In the genomic region with DNA sequence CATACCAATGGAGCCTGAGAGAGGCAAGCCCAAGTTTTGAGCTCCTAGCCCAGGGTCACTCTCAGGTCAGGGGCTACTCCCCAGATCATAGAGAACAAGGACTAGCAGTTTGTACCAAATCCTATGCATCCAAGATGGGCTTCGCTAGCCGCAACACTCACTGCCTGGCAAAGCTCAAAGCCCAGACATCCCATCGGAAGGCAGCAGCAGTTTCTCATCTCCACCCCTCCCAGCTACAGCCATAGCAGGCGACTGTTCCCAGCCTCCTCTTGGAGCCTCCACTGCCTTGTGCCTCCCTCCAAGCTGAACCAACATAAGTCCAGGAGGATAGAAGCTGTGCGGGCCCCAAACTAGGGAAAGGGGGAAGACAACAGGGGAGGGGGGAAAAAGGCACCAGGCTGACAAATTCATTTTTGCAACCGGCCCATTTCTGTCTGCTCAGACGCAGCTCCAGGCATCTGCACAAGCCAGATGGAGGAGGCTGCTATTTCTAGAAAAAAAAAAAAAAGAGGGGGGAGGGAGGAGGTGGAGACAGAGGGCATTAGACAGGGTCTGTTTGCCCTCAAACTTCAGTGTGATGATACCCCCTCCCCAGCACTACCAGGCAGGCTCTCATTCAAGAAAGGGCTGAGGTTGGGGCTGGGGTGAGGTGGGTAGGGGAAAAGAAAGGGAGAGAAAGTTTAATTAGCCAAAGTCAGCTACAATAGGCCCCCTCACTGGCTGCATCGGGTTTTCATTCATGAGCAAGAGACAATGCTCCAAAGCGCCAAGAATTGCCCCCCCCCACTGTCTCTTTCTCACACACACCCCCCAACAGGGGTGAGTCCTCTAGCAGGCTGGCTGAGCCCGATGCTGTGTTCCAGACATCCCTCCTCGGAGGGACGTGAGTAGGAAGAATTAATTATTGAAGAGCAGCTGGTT, we compare ENCODE assay signal across 9 mouse cellular contexts. TPM values are rescaled to one million over a fixed set of nuclear protein-coding genes. Genes with fewer than 3 reads are reported as not detected.
A peak's percentile ranks its signal among the peaks of the same experiment; 100 is the strongest.
DNase-seq lines count a peak whose midpoint lies in the region; ATAC-seq and TF ChIP-seq lines count a peak whose summit lies in the region.
"Had no signal": no experiment of that assay in that cellular context is flagged by ENCODE, and none has a peak within 500 bp of the region (broad histone marks: within the 10 kb centered on the region; RNA-seq: fewer than 3 reads in every experiment).

No protein-coding gene starts in this region.

- no peak for TF ChIP-seq EP300 in heart, postnatal 0 days (IDR thresholded peaks at IDR 0.05; ENCODE audit: low read depth)

- intact Hi-C loops in gastrocnemius, postnatal 36 days (cut with DNase I): no loop called here

- no peaks in the 10 kb centered on the region for H3K27me3 ChIP-seq in heart, embryonic 12.5 days (replicated peaks)
- no peaks in the 10 kb centered on the region for H3K27me3 ChIP-seq in heart, postnatal 0 days (ENCODE audit: control insufficient read depth, insufficient read depth, low read length)
- no peaks in the 10 kb centered on the region for H3K27me3 ChIP-seq in midbrain, embryonic 13.5 days

- H3K4me3 ChIP-seq in heart, embryonic 12.5 days: peak overlapping the region; percentile 82
- H3K4me3 ChIP-seq in brown adipose tissue, adult 24 weeks (ENCODE audit: insufficient read depth, low read depth, low read length): peak overlapping the region; percentile 90
- peak overlapping the region; percentile 89; the same call in 1 of the 2 replicates for H3K4me3 ChIP-seq in heart, postnatal 0 days (ENCODE audit: low read depth, low read length)
- H3K4me3 ChIP-seq in midbrain, embryonic 13.5 days (replicated peaks): peak overlapping the region; percentile 87

- WGBS in heart, embryonic 12.5 days: 22% methylated on average over 12 of the region's 12 CpGs
- 30% methylated on average over 12 of the region's 12 CpGs for WGBS in heart, postnatal 0 days
- 6% methylated on average over 12 of the region's 12 CpGs for WGBS in midbrain, embryonic 13.5 days

- no peaks in the 10 kb centered on the region for H3K9me3 ChIP-seq in heart, embryonic 12.5 days (replicated peaks)
- no peaks in the 10 kb centered on the region for H3K9me3 ChIP-seq in heart, postnatal 0 days (replicated peaks; ENCODE audit: control insufficient read depth, low read length)
- H3K9me3 ChIP-seq in midbrain, embryonic 13.5 days: no peaks in the 10 kb centered on the region

- peak overlapping the region; percentile 43 for H3K9ac ChIP-seq in heart, embryonic 12.5 days
- no peak overlapping the region for H3K9ac ChIP-seq in heart, postnatal 0 days (replicated peaks; ENCODE audit: low read depth, low read length)
- peak overlapping the region; percentile 94 for H3K9ac ChIP-seq in midbrain, embryonic 13.5 days (replicated peaks)

- peaks cover 66% of the 10 kb centered on the region for H3K4me1 ChIP-seq in heart, embryonic 12.5 days (replicated peaks)
- peaks cover 47% of the 10 kb centered on the region for H3K4me1 ChIP-seq in brown adipose tissue, adult 24 weeks (ENCODE audit: control insufficient read depth, insufficient read depth, insufficient read length, low read length)
- peaks cover 38% of the 10 kb centered on the region for H3K4me1 ChIP-seq in heart, postnatal 0 days (ENCODE audit: control insufficient read depth, insufficient read depth)
- peaks cover 71% of the 10 kb centered on the region for H3K4me1 ChIP-seq in midbrain, embryonic 13.5 days (replicated peaks)

- no peak for DNase-seq in heart, postnatal 4 days
- no peak for DNase-seq in heart, postnatal 0 days (ENCODE audit: low spot score)
- DNase-seq in gastrocnemius, postnatal 36 days: no peak
- no peak for DNase-seq in urinary bladder, postnatal 36 days (ENCODE audit: low spot score in 2 of 2)
- DNase-seq: kidney, postnatal 25 days had no signal

- no peak for TF ChIP-seq CTCF in heart, postnatal 0 days (IDR thresholded peaks at IDR 0.05; ENCODE audit: low read depth)

- H3K27ac ChIP-seq in heart, embryonic 12.5 days (ENCODE audit: poor library complexity, severe bottlenecking): 0 out of 2 replicates have a peak overlapping the region, but pooled peaks have one; percentile 0
- no peak overlapping the region for H3K27ac ChIP-seq in brown adipose tissue, adult 24 weeks (replicated peaks; ENCODE audit: low read depth, low read length)
- H3K27ac ChIP-seq in heart, postnatal 0 days (ENCODE audit: low read depth): no peak overlapping the region
- H3K27ac ChIP-seq in midbrain, embryonic 13.5 days: peak overlapping the region; percentile 97

- H3K36me3 ChIP-seq in heart, embryonic 12.5 days: no peaks in the 10 kb centered on the region; the same call in 1 of the 2 replicates
- H3K36me3 ChIP-seq in heart, postnatal 0 days (replicated peaks; ENCODE audit: control insufficient read depth, insufficient read depth, low read length): no peaks in the 10 kb centered on the region
- H3K36me3 ChIP-seq in midbrain, embryonic 13.5 days: peaks cover 18% of the 10 kb centered on the region

- H3K4me2 ChIP-seq in heart, embryonic 12.5 days: peak overlapping the region; percentile 72
- H3K4me2 ChIP-seq in heart, postnatal 0 days (ENCODE audit: low read depth, low read length): peak overlapping the region; percentile 79
- H3K4me2 ChIP-seq in midbrain, embryonic 13.5 days (replicated peaks): peak overlapping the region; percentile 75

- ATAC-seq in heart, embryonic 12.5 days (ENCODE audit: insufficient number of reproducible peaks, low FRiP score): no peak
- no peak for ATAC-seq in heart, postnatal 0 days (ENCODE audit: insufficient read depth, low read depth)
- ATAC-seq in midbrain, embryonic 13.5 days: peak; percentile 70
- no peak for ATAC-seq in megakaryocyte-erythroid progenitor cell, adult 5-6 weeks (replicated peaks; ENCODE audit: low FRiP score, low TSS enrichment, poor library complexity, severe bottlenecking)

RNA-seq across cellular contexts. Expression of a gene that starts 2.4 kb away (rescaled TPM):
- polyA plus RNA-seq in heart, embryonic 12.5 days (2016; fragmentation: Nextera tagmentation; extraction: Ambion mirVana): 92.2 and 95.9 TPM in 2 replicates
- 10 to 100 TPM; 90.7 to 91.4 TPM for total RNA-seq in heart, postnatal 4 days (2021)
- polyA plus RNA-seq in brown adipose tissue, adult 24 weeks (2012; ENCODE audit: insufficient read depth, insufficient read length, missing spikeins): 42.2 and 61.6 TPM in 2 replicates
- total RNA-seq in heart, postnatal 0 days (2014; rRNA removed; ENCODE audit: low replicate concordance): 194 and 287 TPM in 2 replicates
- polyA plus RNA-seq in heart, postnatal 0 days (2015; fragmentation: Nextera tagmentation; extraction: Ambion mirVana): 51.4 and 67.2 TPM in 2 replicates
- polyA plus RNA-seq in midbrain, embryonic 13.5 days (2015; fragmentation: Nextera tagmentation; extraction: Ambion mirVana): 80.5 and 106 TPM in 2 replicates
- total RNA-seq in megakaryocyte-erythroid progenitor cell, adult 5-6 weeks (2014; fragmentation: Nextera tagmentation): 10.7 and 16.6 TPM in 2 replicates
- 6.1 and 11.4 TPM in 2 replicates for total RNA-seq in megakaryocyte-erythroid progenitor cell, adult 5-6 weeks (2017)
- 10 to 100 TPM; 62.2 to 78.7 TPM for total RNA-seq in gastrocnemius, postnatal 36 days (2021)

RNA-seq across cellular contexts. Expression of a gene that starts 21.2 kb away (rescaled TPM):
- 14.0 and 14.3 TPM in 2 replicates for polyA plus RNA-seq in heart, embryonic 12.5 days (2016; fragmentation: Nextera tagmentation; extraction: Ambion mirVana)
- 1 to 10 TPM; 5.3 TPM for total RNA-seq in heart, postnatal 4 days (2021)
- not detected in 2 replicates for polyA plus RNA-seq in brown adipose tissue, adult 24 weeks (2012; ENCODE audit: insufficient read depth, insufficient read length, missing spikeins)
- 3.9 and 5.6 TPM in 2 replicates for total RNA-seq in heart, postnatal 0 days (2014; rRNA removed; ENCODE audit: low replicate concordance)
- 2.2 and 2.9 TPM in 2 replicates for polyA plus RNA-seq in heart, postnatal 0 days (2015; fragmentation: Nextera tagmentation; extraction: Ambion mirVana)
- polyA plus RNA-seq in midbrain, embryonic 13.5 days (2015; fragmentation: Nextera tagmentation; extraction: Ambion mirVana): 4.6 and 5.6 TPM in 2 replicates
- total RNA-seq in megakaryocyte-erythroid progenitor cell, adult 5-6 weeks (2014; fragmentation: Nextera tagmentation): 36.4 and 48.1 TPM in 2 replicates
- 7.5 and 12.3 TPM in 2 replicates for total RNA-seq in megakaryocyte-erythroid progenitor cell, adult 5-6 weeks (2017)
- not detected for total RNA-seq in gastrocnemius, postnatal 36 days (2021)

RNA-seq across cellular contexts. Expression of a gene that starts 38.1 kb away (rescaled TPM):
- 27.1 and 28.0 TPM in 2 replicates for polyA plus RNA-seq in heart, embryonic 12.5 days (2016; fragmentation: Nextera tagmentation; extraction: Ambion mirVana)
- 10 to 100 TPM; 29.9 to 32.6 TPM for total RNA-seq in heart, postnatal 4 days (2021)
- 41.4 and 51.7 TPM in 2 replicates for polyA plus RNA-seq in brown adipose tissue, adult 24 weeks (2012; ENCODE audit: insufficient read depth, insufficient read length, missing spikeins)
- total RNA-seq in heart, postnatal 0 days (2014; rRNA removed; ENCODE audit: low replicate concordance): 47.9 and 55.5 TPM in 2 replicates
- 18.7 and 20.0 TPM in 2 replicates for polyA plus RNA-seq in heart, postnatal 0 days (2015; fragmentation: Nextera tagmentation; extraction: Ambion mirVana)
- 31.4 and 32.9 TPM in 2 replicates for polyA plus RNA-seq in midbrain, embryonic 13.5 days (2015; fragmentation: Nextera tagmentation; extraction: Ambion mirVana)
- 71.5 and 93.3 TPM in 2 replicates for total RNA-seq in megakaryocyte-erythroid progenitor cell, adult 5-6 weeks (2014; fragmentation: Nextera tagmentation)
- 39.9 and 59.4 TPM in 2 replicates for total RNA-seq in megakaryocyte-erythroid progenitor cell, adult 5-6 weeks (2017)
- total RNA-seq in gastrocnemius, postnatal 36 days (2021): 10 to 100 TPM; 45.6 TPM

RNA-seq across cellular contexts. Expression of a gene that starts 41.0 kb away (rescaled TPM):
- polyA plus RNA-seq in heart, embryonic 12.5 days (2016; fragmentation: Nextera tagmentation; extraction: Ambion mirVana): 0.06 and 0.13 TPM in 2 replicates
- under 1 TPM; 0.33 to 0.41 TPM for total RNA-seq in heart, postnatal 4 days (2021)
- 0.48 and 1.0 TPM in 2 replicates for polyA plus RNA-seq in brown adipose tissue, adult 24 weeks (2012; ENCODE audit: insufficient read depth, insufficient read length, missing spikeins)
- total RNA-seq in heart, postnatal 0 days (2014; rRNA removed; ENCODE audit: low replicate concordance): 0.99 and 1.2 TPM in 2 replicates
- 0.07 TPM in 2 replicates for polyA plus RNA-seq in heart, postnatal 0 days (2015; fragmentation: Nextera tagmentation; extraction: Ambion mirVana)
- polyA plus RNA-seq in midbrain, embryonic 13.5 days (2015; fragmentation: Nextera tagmentation; extraction: Ambion mirVana): not detected in 2 replicates
- total RNA-seq in megakaryocyte-erythroid progenitor cell, adult 5-6 weeks (2014; fragmentation: Nextera tagmentation): 2.2 and 2.5 TPM in 2 replicates
- total RNA-seq in megakaryocyte-erythroid progenitor cell, adult 5-6 weeks (2017): 0.84 and 1.3 TPM in 2 replicates
- 10 to 100 TPM; 76.7 to 88.7 TPM for total RNA-seq in gastrocnemius, postnatal 36 days (2021)

RNA-seq across cellular contexts. Expression of a gene that starts 42.4 kb away (rescaled TPM):
- polyA plus RNA-seq in heart, embryonic 12.5 days (2016; fragmentation: Nextera tagmentation; extraction: Ambion mirVana): 90.9 and 94.3 TPM in 2 replicates
- total RNA-seq in heart, postnatal 4 days (2021): 10 to 100 TPM; 71.3 to 75.3 TPM
- 93.7 and 101 TPM in 2 replicates for polyA plus RNA-seq in brown adipose tissue, adult 24 weeks (2012; ENCODE audit: insufficient read depth, insufficient read length, missing spikeins)
- 36.0 and 41.4 TPM in 2 replicates for total RNA-seq in heart, postnatal 0 days (2014; rRNA removed; ENCODE audit: low replicate concordance)
- polyA plus RNA-seq in heart, postnatal 0 days (2015; fragmentation: Nextera tagmentation; extraction: Ambion mirVana): 90.1 and 92.7 TPM in 2 replicates
- 141 and 156 TPM in 2 replicates for polyA plus RNA-seq in midbrain, embryonic 13.5 days (2015; fragmentation: Nextera tagmentation; extraction: Ambion mirVana)
- total RNA-seq in megakaryocyte-erythroid progenitor cell, adult 5-6 weeks (2014; fragmentation: Nextera tagmentation): 110 TPM in 2 replicates
- 71.3 and 94.9 TPM in 2 replicates for total RNA-seq in megakaryocyte-erythroid progenitor cell, adult 5-6 weeks (2017)
- 10 to 100 TPM; 86.6 to 89.2 TPM for total RNA-seq in gastrocnemius, postnatal 36 days (2021)

Comparison
In these comparisons a context has a peak if more than half of its experiments do, and no peak if none do; other contexts are left out.
1. H3K27ac ChIP-seq: peak in heart, embryonic 12.5 days (single experiment) and midbrain, embryonic 13.5 days (single experiment); none in brown adipose tissue, adult 24 weeks (single experiment) and heart, postnatal 0 days (single experiment).
2. Peak in every context shown above with its lines, with median percentiles within 50 percentile points of each other: H3K4me2 ChIP-seq and H3K4me3 ChIP-seq.